Mouse (Mus musculus) lung, postnatal 0 days (tissue): ENCODE measurements around the gene Olfr1411.

Experiments
- CTCF ChIP-seq: IDR thresholded peaks from 2 replicates; pipeline ENCODE4 v1.5.1; 2016; ENCODE audit warnings: antibody characterized with exemption, mild to moderate bottlenecking
- EP300 ChIP-seq: IDR thresholded peaks from 2 replicates; pipeline ENCODE4 v1.6.1; 2016; ENCODE audit warnings: antibody characterized with exemption, mild to moderate bottlenecking, control low read depth

DNA sequence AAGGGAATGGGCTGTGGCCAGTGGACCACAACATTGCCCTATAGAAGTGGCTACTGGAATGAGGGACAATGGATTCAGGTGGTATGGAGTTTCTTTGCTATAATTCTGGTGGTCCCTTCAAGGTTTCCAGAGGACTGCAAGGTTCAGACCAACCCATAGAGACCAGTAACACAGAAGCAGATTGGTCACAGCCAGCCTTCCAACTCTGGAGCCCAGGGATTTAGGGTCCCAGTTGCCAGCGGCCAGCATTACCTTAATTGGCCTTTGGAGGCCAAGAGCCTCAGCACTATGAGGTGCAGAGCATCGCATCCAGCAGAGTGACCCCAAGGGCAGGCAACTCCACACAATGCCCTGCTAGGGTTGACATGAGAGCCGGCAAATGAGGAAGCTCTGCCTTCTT is 23.2 kb upstream of the Olfr1411 start, which contains the start of gene Olfr1413:
- TF ChIP-seq EP300 (no peak), CTCF (no peak)
